Mouse (Mus musculus) mesoderm, embryonic 11.5 days (tissue): ENCODE measurements at regions not wholly inside any gene's neighbourhood (a gene's known extent, or its start where the extent isn't known, plus 50 kb on each side); places are given as distances from the start of the nearest gene placed in this dataset.
A peak's percentile ranks its signal among the peaks of the same experiment; 100 is the strongest.

Experiments used
- DNase-seq: peaks from one replicate; pipeline ENCODE4 v3.0.0-alpha.2; 2012; ENCODE audit warnings: low read depth, low spot score

GRCm38 (mm10) chr15:62057449-62057848 lies 1134.6 kb upstream of the A1bg start:
- DNase-seq, result no peak

- no peak for DNase-seq
Observed at GRCm38 (mm10) chr15:62056889-62057288, 1134.1 kb upstream of the A1bg start.

- no peak for DNase-seq
Observed at GRCm38 (mm10) chr15:62056401-62056800, 1133.6 kb upstream of the A1bg start.

GRCm38 (mm10) chr15:62055011-62055410 lies 1132.2 kb upstream of the A1bg start:
- no peak for DNase-seq

GRCm38 (mm10) chr15:62053420-62054239 lies 1130.8 kb upstream of the A1bg start:
- no peak for DNase-seq

- peak; percentile 43 for DNase-seq
Observed at GRCm38 (mm10) chr15:62049416-62049815, 1126.6 kb upstream of the A1bg start.

- no peak for DNase-seq
Observed at GRCm38 (mm10) chr15:62048981-62049380, 1126.2 kb upstream of the A1bg start.

- no peak for DNase-seq
Observed at GRCm38 (mm10) chr15:62046276-62046675, 1123.5 kb upstream of the A1bg start.

GRCm38 (mm10) chr15:62044654-62045335 lies 1122.0 kb upstream of the A1bg start:
- DNase-seq, result no peak

GRCm38 (mm10) chr15:62043617-62044392 lies 1121.0 kb upstream of the A1bg start:
- no peak for DNase-seq

- DNase-seq, result no peak
Observed at GRCm38 (mm10) chr15:62042924-62043504, 1120.2 kb upstream of the A1bg start.
